Mouse (Mus musculus): ENCODE results near the gene Fcgr4. TPM values are rescaled to one million over a fixed set of nuclear protein-coding genes. Genes with fewer than 3 reads are reported as not detected.
A peak's percentile ranks its signal among the peaks of the same experiment; 100 is the strongest.

Gene Fcgr4
- total and polyA plus RNA-seq, 3 experiments = 0.03 to 0.22 TPM; not detected in 1

DNA sequence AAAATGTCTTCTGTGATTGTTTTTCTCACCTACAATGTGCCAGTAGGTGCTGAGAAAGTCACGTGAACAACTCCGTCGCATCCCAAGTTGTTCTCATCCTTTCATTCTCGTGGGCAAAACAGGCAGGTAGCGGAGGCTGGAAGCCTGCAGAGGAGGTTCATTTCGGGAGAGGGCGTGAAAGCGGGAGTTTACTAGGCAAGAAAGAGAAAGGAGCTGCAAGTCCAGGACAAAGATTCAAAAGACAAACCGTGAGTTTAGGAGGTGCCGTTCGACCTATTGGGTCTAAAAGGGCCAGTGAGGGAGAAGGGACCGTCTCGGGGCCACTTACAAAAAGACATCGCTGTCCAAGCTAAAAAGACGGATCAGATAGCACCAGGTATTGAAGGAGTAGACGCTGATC is 14.5 kb downstream of the Fcgr4 start:
- ATAC-seq (ENCODE audit: extremely low read depth, insufficient number of reproducible peaks, low FRiP score, poor library complexity, severe bottlenecking) = no peak
- H3K4me3 ChIP-seq (ENCODE audit: low read depth, low read length) = peak overlapping the region; percentile 70
- no peak for TF ChIP-seq GATA1 (IDR thresholded peaks at IDR 0.05; ENCODE audit: borderline replicate concordance, low read length)
- TF ChIP-seq POLR2AphosphoS5 (IDR thresholded peaks at IDR 0.05; ENCODE audit: insufficient replicate concordance, low read depth, low read length) = no peak
- no peak for TF ChIP-seq TAL1 (conservative IDR thresholded peaks at IDR 0.05; ENCODE audit: low read depth, low read length)
- TF ChIP-seq CTCF (IDR thresholded peaks at IDR 0.05; ENCODE audit: low read depth, low read length) = no peak
- no peak for TF ChIP-seq GATA2 (IDR thresholded peaks at IDR 0.05; ENCODE audit: borderline replicate concordance, low read depth, low read length)
- H3K36me3 ChIP-seq (replicated peaks) = no peaks in the 10 kb centered on the region
- no peaks in the 10 kb centered on the region for H3K9me3 ChIP-seq (replicated peaks)
- H3K27me3 ChIP-seq (ENCODE audit: insufficient read depth, low read length) = peaks cover 14% of the 10 kb centered on the region; the same call in 1 of the 2 replicates
- H3K4me1 ChIP-seq (ENCODE audit: insufficient read depth, low read depth, low read length) = peaks cover 38% of the 10 kb centered on the region
- no peak for DNase-seq (ENCODE audit: low spot score)

DNA sequence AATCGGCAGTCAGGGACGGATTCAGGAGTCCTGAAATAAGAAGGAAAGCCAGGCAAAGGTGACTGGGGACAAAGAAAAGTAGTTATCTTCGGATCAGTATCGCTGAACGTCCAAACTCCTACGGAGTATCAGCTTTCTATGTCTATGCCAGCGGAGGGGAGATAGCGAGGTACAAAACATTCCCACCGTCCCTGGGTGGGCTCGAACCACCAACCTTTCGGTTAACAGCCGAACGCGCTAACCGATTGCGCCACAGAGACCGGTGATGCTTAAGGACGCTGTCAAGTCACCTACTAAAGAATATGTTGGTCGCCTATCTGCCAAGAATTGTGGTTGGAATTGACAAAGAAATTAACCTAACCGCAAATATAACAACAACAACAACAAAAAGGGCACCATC is 15.0 kb downstream of the Fcgr4 start:
- no peaks in the 10 kb centered on the region for H3K36me3 ChIP-seq (replicated peaks)
- no peak for DNase-seq (ENCODE audit: low spot score)
- ATAC-seq (ENCODE audit: extremely low read depth, insufficient number of reproducible peaks, low FRiP score, poor library complexity, severe bottlenecking) = 0 out of 2 replicates have a peak, but pooled peaks have one; percentile 11
- no peak for TF ChIP-seq GATA1 (IDR thresholded peaks at IDR 0.05; ENCODE audit: borderline replicate concordance, low read length)
- no peak for TF ChIP-seq POLR2AphosphoS5 (IDR thresholded peaks at IDR 0.05; ENCODE audit: insufficient replicate concordance, low read depth, low read length)
- TF ChIP-seq TAL1 (conservative IDR thresholded peaks at IDR 0.05; ENCODE audit: low read depth, low read length) = no peak
- no peak for TF ChIP-seq CTCF (IDR thresholded peaks at IDR 0.05; ENCODE audit: low read depth, low read length)
- TF ChIP-seq GATA2 (IDR thresholded peaks at IDR 0.05; ENCODE audit: borderline replicate concordance, low read depth, low read length) = no peak
- H3K9me3 ChIP-seq (replicated peaks) = no peaks in the 10 kb centered on the region
- peak overlapping the region; percentile 70 for H3K4me3 ChIP-seq (ENCODE audit: low read depth, low read length)
- H3K4me1 ChIP-seq (ENCODE audit: insufficient read depth, low read depth, low read length) = peaks cover 38% of the 10 kb centered on the region
- H3K27me3 ChIP-seq (ENCODE audit: insufficient read depth, low read length) = peaks cover 14% of the 10 kb centered on the region; the same call in 1 of the 2 replicates

DNA sequence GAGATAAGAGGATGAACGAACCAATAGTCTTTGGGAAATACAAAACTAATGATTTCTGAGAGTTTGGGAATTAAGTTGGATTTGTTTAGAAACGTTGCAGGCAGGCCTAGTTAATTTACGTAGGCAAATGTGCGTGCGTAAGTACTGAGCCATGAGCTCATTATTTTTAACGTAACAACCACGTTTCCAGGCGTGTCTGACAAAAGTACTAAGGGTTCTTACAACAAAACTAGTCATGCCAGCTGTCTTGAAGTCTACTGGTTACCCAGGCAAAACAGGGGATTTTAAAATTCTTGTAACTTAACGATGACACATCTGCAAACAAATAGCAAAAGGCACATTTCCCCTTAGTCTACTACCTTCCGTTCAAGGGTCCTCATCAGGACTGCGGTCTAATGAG is 15.5 kb downstream of the Fcgr4 start:
- Histone ChIP-seq H3K36me3 (replicated peaks) (no peaks in the 10 kb centered on the region), H3K27me3 (ENCODE audit: insufficient read depth, low read length) (peaks cover 14% of the 10 kb centered on the region; the same call in 1 of the 2 replicates), H3K9me3 (replicated peaks) (no peaks in the 10 kb centered on the region), H3K4me3 (ENCODE audit: low read depth, low read length) (peak overlapping the region; percentile 70; the same call in 1 of the 2 replicates), H3K4me1 (ENCODE audit: insufficient read depth, low read depth, low read length) (peaks cover 42% of the 10 kb centered on the region)
- TF ChIP-seq GATA1 (IDR thresholded peaks at IDR 0.05; ENCODE audit: borderline replicate concordance, low read length) (no peak), TAL1 (conservative IDR thresholded peaks at IDR 0.05; ENCODE audit: low read depth, low read length) (no peak), CTCF (IDR thresholded peaks at IDR 0.05; ENCODE audit: low read depth, low read length) (no peak), POLR2AphosphoS5 (IDR thresholded peaks at IDR 0.05; ENCODE audit: insufficient replicate concordance, low read depth, low read length) (no peak), GATA2 (IDR thresholded peaks at IDR 0.05; ENCODE audit: borderline replicate concordance, low read depth, low read length) (no peak)
- ATAC-seq (ENCODE audit: extremely low read depth, insufficient number of reproducible peaks, low FRiP score, poor library complexity, severe bottlenecking) (no peak), DNase-seq (ENCODE audit: low spot score) (no peak)

DNA sequence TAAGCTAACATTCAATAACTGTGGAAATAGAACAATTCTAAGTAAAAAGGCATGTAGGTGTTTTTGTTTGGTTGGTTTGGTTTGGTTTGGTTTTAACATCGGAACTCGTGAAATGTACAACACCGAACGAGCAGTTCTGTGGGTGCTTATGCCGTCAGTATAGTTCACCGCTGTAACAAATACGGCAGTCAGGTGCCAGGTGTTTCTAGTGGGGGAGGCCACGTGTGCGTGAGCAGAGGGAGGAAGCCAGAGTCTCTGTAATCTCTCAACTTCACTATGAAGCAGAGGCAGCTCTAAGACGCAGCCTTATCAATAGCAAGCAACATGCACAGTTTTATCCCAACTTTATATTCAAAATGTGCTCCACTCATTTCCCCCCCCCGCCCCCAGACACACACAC is 16.9 kb downstream of the Fcgr4 start:
- Histone ChIP-seq H3K4me3 (ENCODE audit: low read depth, low read length) (no peak overlapping the region; the same call in 1 of the 2 replicates), H3K9me3 (replicated peaks) (no peaks in the 10 kb centered on the region), H3K36me3 (replicated peaks) (no peaks in the 10 kb centered on the region), H3K27me3 (ENCODE audit: insufficient read depth, low read length) (peaks cover 16% of the 10 kb centered on the region), H3K4me1 (ENCODE audit: insufficient read depth, low read depth, low read length) (peaks cover 46% of the 10 kb centered on the region)
- ATAC-seq (ENCODE audit: extremely low read depth, insufficient number of reproducible peaks, low FRiP score, poor library complexity, severe bottlenecking) (no peak), DNase-seq (ENCODE audit: low spot score) (no peak)
- TF ChIP-seq POLR2AphosphoS5 (IDR thresholded peaks at IDR 0.05; ENCODE audit: insufficient replicate concordance, low read depth, low read length) (no peak), GATA1 (IDR thresholded peaks at IDR 0.05; ENCODE audit: borderline replicate concordance, low read length) (no peak), TAL1 (conservative IDR thresholded peaks at IDR 0.05; ENCODE audit: low read depth, low read length) (no peak), GATA2 (IDR thresholded peaks at IDR 0.05; ENCODE audit: borderline replicate concordance, low read depth, low read length) (no peak), CTCF (IDR thresholded peaks at IDR 0.05; ENCODE audit: low read depth, low read length) (no peak)

DNA sequence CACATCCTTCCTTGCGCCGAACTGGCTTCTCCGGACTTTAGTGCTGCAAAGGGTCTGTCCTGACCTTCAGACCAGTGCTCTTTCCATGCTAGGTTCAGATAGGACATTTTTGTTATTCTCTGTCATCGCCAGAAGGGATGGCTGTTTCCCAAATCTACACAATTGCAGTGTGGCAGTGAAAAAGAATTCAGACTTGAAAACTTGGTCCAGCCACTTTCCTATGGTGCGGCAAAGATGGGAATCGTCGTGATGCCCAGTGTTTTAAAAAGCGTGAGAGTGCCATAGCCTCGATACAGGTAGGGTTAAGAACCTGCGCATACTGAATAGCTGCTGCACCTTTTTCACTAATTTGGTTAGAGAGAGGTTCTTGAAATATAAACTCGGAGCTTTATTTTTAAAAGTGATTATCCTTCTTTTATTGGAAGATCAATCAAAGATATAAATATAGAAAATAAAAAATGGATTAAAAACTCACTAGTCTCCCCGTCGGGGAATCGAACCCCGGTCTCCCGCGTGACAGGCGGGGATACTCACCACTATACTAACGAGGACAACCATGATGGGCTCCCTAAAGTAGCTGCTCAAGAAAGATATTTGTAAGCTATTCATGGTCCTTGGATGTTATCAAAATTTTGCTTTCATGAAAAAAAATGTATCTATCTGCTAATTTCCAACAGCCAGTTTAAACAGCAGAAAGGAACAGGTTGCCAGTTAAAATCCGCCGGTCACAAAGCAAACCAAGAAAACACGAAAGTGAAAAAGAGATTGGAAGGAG is 18.0 kb downstream of the Fcgr4 start:
- DNase-seq (ENCODE audit: low spot score) (no peak), ATAC-seq (ENCODE audit: extremely low read depth, insufficient number of reproducible peaks, low FRiP score, poor library complexity, severe bottlenecking) (peak; percentile 23; the same call in 1 of the 2 replicates)
- no peak for TF ChIP-seq POLR2AphosphoS5 (IDR thresholded peaks at IDR 0.05; ENCODE audit: insufficient replicate concordance, low read depth, low read length)
- TF ChIP-seq GATA2 (IDR thresholded peaks at IDR 0.05; ENCODE audit: borderline replicate concordance, low read depth, low read length) = no peak
- TF ChIP-seq GATA1 (IDR thresholded peaks at IDR 0.05; ENCODE audit: borderline replicate concordance, low read length) = no peak
- no peak for TF ChIP-seq TAL1 (conservative IDR thresholded peaks at IDR 0.05; ENCODE audit: low read depth, low read length)
- no peak for TF ChIP-seq CTCF (IDR thresholded peaks at IDR 0.05; ENCODE audit: low read depth, low read length)
- H3K36me3 ChIP-seq (replicated peaks) = no peaks in the 10 kb centered on the region
- no peaks in the 10 kb centered on the region for H3K9me3 ChIP-seq (replicated peaks)
- H3K27me3 ChIP-seq (ENCODE audit: insufficient read depth, low read length) = peaks cover 8% of the 10 kb centered on the region
- H3K4me3 ChIP-seq (ENCODE audit: low read depth, low read length) = peak overlapping the region; percentile 58
- peaks cover 42% of the 10 kb centered on the region for H3K4me1 ChIP-seq (ENCODE audit: insufficient read depth, low read depth, low read length)

Measured in G1E (cell line).